Mouse (Mus musculus) adipocyte (in vitro differentiated cells): Measurements from ENCODE around the gene Mrps14.

Experiments
- DNase-seq: peaks from one replicate; pipeline ENCODE4 v3.0.0-alpha.2; 2016; ENCODE audit warnings: low spot score

The Mrps14 gene

DNA sequence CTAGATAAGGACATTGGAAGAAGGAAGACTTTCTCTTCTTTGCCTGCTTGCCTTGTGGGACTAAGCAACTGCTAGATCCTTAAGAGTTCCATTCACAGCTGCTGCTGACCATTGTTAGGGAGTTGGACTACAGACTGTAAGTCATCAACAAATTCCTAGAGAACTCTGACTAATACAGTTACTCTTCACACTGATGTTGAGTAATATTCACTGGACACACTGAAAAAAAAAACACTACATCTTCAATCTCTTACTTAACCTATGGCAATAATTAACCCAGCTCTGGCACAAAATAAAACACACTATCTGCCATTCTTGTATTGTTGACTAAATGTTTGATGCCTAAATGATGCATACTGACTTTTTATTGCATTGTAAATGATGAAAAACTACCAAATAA, 32.8 kb downstream of the Mrps14 start:
- no peak for DNase-seq

DNA sequence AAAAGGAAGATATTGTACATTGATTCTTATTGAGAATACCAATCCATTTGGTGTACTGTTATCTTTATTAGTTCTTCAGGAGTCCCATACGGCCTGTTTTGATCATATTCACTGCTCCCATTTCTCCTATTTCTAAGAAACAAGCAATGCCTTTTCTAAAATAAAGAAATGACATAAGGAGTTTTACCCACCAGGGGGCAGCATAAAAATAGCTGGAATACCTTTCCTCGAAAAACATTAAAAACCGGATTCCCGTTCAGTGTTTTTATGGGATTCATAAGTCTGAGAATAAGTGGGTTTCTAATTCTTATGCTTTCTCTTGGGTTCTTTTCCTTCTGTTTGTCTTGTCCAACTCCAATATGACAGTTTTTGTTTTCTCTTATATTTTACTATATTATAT, 36.0 kb downstream of the Mrps14 start:
- DNase-seq, result peak; percentile 79

DNA sequence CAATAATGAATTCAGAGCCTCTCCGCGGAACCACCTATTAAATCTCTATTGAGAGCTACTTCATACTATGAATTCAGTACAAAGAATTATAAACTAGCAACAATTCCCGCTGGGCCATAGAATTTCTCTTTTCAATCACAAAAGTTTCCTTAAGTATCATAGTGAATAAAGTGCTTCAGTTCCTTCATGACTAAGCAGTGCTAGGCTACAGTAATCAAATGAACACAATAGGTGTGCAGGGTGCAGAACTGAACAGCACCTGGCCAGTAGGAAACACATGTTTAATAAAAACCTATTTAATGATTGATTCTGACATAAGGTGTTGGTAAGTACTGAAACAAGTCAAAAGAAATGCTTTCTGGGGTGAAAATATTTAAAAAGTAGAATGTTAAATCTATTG, 37.1 kb downstream of the Mrps14 start:
- DNase-seq, result no peak

DNA sequence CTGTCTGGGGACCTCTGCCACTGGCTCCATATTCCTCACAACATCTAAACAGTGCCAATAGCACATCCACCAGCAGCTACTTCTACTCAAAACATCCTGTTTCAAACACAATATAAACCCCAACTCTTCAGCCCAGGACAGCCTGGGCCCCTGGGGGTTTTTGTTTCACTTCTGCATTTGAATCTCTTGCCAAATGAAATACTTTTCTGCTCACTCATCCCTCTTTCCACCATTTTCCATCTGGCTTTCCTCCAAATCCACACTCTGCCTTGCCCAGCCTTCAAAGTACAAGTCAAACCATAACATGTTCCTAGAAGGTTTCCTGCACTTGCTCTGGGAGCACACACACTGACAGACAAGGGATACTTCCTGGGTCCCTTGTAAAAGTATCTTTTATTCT, 38.9 kb downstream of the Mrps14 start:
- peak; percentile 82 for DNase-seq

DNA sequence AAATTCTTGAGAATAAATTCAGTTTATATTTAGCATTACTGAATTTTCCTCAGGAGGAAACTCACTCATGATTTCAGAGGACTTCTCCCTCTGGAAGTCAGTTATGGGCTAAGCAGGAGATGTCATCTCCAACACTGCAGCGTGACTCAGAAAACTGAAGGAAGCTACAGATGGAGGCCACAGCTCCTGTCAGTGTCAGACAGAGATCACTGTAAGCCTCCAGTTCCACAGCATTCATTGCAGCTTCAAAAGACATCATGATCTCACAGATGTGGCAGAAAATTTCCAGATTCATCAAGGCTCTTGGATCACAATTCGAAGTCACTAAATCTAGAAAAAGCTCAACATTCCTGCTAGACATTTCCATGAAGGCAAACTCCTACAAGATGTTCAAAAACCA, 43.0 kb downstream of the Mrps14 start:
- DNase-seq, result no peak

DNA sequence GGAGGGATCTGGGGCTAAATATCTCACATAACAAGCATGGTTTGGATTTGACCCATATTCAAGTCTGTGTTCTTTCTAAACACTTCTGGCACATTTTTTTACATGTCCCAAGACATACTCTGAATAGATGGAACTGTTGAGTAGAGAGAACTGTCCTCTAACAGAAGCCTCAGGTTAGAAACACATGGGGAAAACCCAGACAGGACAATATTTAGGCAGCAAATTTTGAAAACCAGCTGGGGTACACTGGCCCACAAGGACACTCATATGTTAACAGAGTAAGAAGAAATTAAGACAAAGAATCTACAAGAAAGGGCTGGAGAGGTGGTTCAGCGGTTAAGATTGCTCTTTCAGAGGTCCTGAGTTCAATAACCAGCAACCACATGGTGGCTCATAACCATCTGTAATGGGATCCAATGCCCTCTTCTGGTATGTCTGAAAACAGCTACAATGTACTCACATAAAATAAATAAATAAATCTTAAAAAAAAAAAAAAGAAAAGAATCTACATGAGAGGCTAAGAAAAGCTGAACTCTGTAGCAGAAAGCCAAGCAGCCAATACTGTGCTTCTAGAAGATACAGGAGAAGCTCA, 43.9 kb downstream of the Mrps14 start:
- no peak for DNase-seq

DNA sequence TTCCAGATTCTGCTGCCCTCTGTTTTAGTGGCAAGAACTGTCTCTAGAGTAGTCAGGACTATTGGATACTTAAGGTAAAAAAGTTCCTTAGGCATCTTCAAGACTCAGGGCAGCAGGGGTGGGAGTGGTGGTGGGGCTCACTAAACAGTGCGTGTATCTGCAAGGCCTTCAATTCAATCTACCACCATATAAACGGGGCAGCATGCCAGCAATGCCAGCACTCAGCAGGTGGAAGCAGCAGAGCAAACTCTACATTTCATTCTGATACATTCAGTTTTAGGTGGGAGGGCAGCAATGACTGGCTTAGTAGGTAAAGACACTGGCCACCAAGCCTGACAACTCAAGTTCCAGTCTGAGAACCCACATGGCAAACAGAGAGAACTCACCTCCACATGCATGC, 45.1 kb downstream of the Mrps14 start:
- no peak for DNase-seq

DNA sequence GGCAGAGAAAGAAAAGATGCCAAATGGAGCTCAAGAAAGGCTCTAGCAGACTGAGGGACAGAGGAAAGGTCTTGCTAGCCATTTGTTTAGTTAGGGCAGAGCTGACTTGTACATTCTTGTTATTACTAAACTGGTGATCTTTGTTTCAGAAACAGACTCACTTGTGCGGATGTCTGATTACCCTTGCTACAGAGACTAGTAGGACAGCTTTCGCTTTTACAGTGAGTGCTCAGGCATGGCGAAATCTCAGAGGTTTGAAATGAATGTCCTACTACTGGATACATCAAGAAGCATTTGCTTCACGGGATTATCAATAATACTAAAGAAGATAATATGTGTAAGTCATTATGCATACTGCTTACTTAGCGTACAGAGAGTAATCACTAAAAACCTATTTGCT, 49.7 kb downstream of the Mrps14 start:
- DNase-seq, result peak; percentile 23

DNA sequence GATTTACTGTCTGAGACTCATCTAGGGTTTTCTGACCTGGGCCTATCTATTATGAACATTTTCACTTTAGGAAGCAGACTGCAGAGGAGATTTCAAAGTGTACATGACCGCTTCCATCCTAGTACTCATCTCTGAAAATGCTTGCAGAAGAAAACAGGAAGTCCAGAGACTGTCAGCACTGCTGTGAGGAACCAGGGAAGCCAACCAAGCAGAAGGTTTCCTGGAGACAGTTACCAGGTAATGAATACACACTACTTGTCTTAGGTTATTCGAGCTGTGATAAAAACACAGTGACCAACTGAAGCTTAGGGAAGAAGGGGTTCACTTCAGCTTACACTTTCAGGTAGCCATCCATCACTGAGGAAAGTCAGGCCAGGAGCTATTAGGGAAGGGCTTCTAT, 50.9 kb downstream of the Mrps14 start:
- no peak for DNase-seq

DNA sequence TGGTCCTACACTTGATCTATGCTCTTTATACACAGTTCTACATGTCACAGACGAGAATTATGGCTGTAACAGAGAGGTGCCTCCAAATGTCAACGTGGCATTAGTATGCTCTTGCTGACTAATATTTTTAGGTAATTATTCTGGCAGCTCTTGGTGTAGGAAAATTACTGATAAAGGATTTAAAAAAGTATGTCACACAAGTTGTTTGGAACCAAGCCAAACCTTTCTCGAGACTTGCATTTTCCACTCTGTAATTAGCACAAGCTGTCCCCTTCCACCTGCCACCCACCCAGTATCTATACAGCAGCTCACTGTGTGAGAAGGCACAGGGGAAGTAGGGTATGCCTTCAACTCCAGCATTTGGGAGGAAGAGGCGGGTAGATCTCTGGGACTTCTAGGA, 51.8 kb downstream of the Mrps14 start:
- no peak for DNase-seq

DNA sequence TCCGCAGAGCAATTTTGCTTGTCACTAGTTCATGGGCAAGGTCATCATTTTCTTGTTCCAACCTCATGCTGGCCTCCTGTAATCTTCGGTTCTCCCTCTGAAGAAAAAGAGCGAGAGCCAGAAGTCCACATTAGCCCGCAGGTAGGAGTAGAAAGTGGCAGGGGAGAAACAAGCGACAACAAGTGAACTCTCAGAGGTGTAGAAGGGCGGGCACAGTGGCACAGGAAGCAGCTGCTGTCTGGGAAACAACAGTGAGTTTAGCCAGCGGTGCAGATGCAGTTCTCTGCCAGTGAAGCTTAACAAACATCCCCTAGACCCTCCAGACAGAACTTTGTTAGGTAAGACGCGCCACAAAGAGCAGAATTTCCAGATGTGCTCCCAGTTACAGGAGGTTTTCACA, 52.5 kb downstream of the Mrps14 start:
- DNase-seq, result no peak

DNA sequence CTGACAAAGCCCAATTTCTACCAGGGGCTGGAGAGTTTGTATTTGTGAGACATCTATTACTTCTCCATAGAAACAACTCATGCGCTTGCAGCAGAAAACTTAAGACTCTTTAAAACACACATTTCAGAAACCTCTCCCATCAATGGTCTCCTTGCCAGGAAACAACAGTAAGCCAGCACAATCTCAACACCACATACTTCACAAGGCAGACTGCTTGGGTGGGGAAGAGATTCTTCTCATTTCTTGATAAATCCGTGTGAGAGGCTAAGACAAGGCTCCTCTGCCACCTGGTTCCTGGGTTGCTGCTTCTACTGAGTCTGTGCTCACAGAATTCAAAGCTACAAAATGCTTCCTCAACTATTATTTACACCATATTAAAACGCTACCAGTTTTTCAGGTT, 54.8 kb downstream of the Mrps14 start:
- no peak for DNase-seq

DNA sequence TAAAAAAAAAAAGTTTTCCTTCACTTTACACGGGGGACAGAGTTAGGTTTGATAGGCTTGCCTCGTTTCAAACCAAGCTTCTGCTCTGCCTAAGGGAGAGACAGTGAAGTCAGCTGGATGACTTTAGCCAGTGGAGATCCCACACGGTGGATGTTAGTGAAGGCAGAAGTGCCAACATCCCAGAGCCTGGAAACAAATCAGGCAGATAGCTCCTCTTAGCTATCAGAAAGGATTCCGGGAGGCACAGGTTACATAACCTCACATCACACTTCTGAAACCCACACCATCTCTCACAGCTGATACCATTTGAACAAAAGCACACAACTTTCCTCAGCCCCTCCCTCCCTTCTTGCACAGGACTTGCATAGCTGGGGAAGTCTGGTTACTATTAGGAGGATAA, 55.8 kb downstream of the Mrps14 start:
- no peak for DNase-seq

DNA sequence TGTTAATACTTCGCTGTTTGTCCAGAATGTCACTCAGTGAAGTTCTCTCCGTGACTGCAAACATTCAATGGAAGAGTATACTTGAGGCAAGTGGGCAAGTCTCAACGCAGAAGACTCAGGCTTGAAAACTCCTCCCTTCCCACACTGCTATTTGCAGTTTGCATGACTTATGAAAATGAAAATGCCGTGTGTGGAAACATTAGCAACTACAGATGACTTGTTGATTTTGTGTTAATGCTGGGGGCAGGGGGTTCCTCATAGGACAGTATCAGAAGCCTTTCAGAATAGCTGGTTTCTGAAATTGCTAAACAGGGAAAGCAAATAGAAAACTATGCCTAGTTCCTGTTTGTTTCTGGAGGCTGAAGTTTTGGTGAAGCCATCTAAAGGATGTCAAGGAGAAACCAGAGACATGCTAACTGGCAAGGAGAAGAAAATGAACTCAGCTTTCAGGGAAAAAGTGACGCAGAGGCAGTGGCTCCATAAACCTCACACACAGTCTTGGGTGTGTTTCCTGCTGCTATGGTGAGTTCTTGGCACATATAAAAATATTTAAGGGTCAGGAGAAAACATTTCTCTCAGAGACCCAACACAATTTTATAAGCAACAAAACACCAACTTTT, 56.5 kb downstream of the Mrps14 start:
- no peak for DNase-seq
